Mouse (Mus musculus) Muller cell, postnatal 12 days (primary cell): ENCODE measurements around the gene Snai3.

ENCODE experiments used
- DNase-seq: peaks from one replicate; pipeline ENCODE4 v3.0.0-alpha.2; 2015; ENCODE audit errors: inconsistent ontology term

Gene Snai3

DNA sequence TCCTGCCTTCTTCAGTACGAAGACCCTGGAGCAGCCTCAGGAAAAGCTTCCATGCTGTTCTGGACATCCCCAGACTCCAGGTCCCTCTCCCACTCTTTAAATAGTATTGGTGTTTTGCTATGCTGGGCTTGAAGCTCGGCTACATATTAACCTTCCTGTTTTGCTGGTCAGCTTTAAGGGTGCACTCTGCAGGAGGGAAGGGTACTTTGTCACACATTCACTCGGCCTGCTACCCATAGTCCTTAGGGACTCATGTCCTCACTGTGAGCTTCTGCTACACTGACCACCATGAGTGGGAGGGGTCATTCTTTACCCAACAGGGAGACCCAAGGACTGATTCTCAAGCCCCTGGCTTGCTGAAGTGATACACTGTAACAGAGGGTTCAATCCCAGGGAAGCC lies 29.9 kb downstream of the Snai3 start:
- DNase-seq, result no peak

- DNase-seq, result no peak
Observed at GRCm38 (mm10) chr8:122430058-122430636, 30.4 kb downstream of the Snai3 start.

GRCm38 (mm10) chr8:122428163-122428562 lies 32.4 kb downstream of the Snai3 start:
- no peak for DNase-seq

- no peak for DNase-seq
Observed at GRCm38 (mm10) chr8:122427607-122428006, 32.9 kb downstream of the Snai3 start.

DNA sequence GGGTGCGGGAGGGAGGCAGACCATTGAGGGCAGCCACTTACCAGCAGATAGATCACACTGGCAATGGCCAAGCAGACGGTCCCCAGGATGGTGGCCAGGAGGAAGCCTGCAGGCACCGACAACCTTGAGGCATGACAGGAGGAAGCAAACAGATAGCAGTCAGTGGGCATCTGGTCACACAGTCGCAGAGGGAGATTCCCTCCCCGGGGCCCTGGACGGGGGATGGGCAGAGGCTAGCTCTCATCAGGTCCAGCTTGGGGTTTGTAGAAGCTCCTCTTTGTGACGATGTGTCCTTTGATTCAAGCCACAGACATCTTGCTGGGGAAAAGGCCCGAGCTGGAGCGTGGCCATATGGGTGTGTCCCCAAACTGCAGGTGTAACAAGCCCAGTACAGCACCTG lies 34.4 kb downstream of the Snai3 start:
- DNase-seq, result no peak

GRCm38 (mm10) chr8:122423659-122424058 lies 36.9 kb downstream of the Snai3 start:
- peak; percentile 56 for DNase-seq

DNA sequence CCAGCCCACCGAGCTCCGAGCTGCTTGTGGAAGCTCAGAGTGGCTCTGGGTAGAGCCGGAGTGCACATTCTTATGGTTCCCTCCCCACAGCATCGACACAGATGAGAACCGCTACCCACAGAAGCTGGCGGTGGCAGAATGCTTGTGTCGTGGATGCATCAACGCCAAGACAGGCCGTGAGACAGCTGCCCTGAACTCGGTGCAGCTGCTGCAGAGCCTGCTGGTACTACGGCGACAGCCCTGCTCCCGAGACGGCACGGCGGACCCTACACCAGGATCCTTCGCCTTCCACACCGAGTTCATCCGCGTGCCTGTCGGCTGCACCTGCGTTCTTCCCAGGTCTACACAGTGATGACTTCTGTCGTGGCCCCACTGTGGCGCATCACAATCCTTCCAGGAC lies 37.3 kb downstream of the Snai3 start:
- DNase-seq, result no peak

GRCm38 (mm10) chr8:122421376-122422070 lies 39.0 kb downstream of the Snai3 start, which contains the start of gene Il17c:
Gene Il17c (plus strand): TSS chr8:122422020.
- DNase-seq, result no peak

- DNase-seq, result peak; percentile 59
Observed at GRCm38 (mm10) chr8:122419881-122420555, 40.5 kb downstream of the Snai3 start.

GRCm38 (mm10) chr8:122415554-122415953 lies 45.0 kb downstream of the Snai3 start:
- no peak for DNase-seq

DNA sequence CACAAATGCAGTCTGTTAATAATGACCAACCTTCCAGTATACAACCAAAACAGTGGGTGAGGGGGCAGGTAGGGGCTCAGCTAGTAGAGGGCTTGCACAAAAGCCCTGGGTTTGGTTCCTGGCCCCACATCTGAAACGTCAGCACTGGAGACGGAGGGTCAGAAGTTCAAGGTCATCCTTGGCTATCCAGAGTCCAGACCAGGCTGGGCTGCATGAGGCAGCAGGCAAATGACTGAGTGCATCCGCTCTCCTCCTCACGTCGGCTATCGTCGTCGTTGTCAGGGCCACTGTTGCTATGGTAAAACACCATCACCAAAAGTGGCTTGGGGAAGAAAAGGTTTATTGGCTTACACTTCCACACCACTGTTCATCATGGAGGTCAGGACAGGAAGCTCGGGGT lies 46.2 kb downstream of the Snai3 start:
- DNase-seq, result no peak

DNA sequence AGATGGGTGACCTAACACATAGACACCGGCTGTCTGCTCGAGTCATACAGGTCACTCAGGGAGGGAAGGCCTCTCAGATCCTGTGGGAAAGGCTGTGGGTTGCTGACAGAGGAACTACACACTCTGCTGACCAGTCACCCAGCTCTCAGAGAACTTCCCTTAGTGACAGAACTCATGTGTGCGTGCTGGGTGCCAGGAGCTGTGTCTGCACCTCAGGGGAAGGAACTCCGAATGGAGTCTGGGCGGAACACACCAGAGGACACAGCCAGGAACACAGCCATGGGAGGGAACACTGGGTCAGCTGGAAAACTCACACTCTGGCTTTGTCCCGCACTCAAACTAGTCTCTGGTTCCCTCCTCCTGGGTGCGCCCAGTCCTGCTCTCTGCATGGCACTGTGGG lies 52.9 kb downstream of the Snai3 start:
- DNase-seq, result no peak

DNA sequence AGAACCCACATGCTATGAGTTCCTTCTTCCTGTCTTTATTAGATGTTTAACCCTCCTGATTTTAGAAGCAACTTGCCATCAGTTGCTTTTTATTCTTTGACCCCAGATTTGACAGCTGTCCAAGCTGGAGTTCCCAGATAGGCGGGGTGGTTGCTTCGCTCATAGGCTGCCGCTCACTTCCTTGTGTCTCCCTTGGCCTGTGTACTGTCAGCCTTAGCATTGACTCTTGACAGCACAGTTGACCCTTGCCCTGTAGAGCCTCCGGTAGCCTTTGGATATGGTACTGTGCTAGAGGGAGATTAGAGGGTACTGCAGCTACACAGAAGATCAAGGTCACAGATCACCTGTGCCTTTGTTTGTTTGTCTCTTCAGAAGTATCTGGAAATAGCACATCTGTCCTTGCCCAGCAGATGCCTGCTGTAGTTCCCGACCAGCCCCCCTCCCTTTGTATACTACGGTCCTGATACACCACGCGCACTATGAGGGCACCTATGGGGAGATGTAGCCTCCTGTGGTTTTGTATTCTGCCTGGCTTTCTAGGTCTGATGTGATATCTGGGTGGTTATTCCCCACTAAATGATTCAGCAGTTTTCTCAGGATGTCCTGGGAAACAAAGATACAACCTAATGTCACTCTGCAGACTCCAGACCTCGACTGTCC lies 55.3 kb downstream of the Snai3 start:
- no peak for DNase-seq
